Mouse (Mus musculus): Measurements from ENCODE around the gene Psen2.

DNA sequence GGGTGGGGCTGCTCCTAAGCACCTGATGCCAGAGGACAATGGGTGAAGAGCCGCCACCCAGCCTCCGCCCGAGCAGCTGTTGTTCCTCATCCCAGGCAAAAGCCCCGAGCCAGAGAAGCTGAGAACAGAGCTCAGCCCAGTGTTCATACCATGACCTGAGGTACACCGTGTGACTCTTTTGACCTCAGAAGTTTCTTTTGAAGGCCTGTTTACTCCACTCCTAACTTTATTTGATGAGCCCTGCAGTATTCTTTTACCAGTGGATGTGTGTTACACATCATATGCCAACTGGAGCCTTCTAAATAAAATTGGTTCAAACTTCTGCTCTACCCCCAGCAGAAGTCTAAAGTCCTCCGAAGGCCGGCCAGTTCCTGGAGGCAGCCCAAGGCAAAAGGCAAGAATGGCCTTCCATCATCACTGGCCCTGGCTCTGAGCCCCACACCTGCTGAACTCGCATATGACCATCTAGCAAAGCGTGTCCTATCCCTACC lies 52.4 kb downstream of the Psen2 start:
- TF ChIP-seq TAL1 (IDR thresholded peaks at IDR 0.05; ENCODE audit: low read length) = no peak
- TF ChIP-seq GATA1 (IDR thresholded peaks at IDR 0.05; ENCODE audit: low read length) = no peak

Data from erythroblast, embryonic 14.5 days (primary cell).